In genomic region chr5:104434835-104435301, GRCm38 (mm10) we compare ENCODE assay signal across 9 mouse cellular contexts. TPM values are rescaled to one million over a fixed set of nuclear protein-coding genes. Genes with fewer than 3 reads are reported as not detected.
DNase-seq lines count a peak whose midpoint lies in the region; ATAC-seq and TF ChIP-seq lines count a peak whose summit lies in the region.
"Had no signal": no experiment of that assay in that cellular context is flagged by ENCODE, and none has a peak within 500 bp of the region (broad histone marks: within the 10 kb centered on the region; RNA-seq: fewer than 3 reads in every experiment).

Spp1 (plus strand) TSS chr5:104435118.

- peak within 1 kb of the TSS in 1 of 3 experiments; percentile 42 for H3K4me3 ChIP-seq in CH12.LX (replicated peaks in 1 of 3; ENCODE audit: low read depth in 2 of 3, low read length in 2 of 3, poor library complexity in 1 of 3)
- no peak within 1 kb of the TSS for H3K4me3 ChIP-seq in embryonic facial prominence, embryonic 14.5 days (ENCODE audit: low read depth, low read length)
- H3K4me3 ChIP-seq in limb, embryonic 14.5 days (replicated peaks; ENCODE audit: low read length): no peak within 1 kb of the TSS
- no peak within 1 kb of the TSS for H3K4me3 ChIP-seq in heart, embryonic 10.5 days
- no peak within 1 kb of the TSS for H3K4me3 ChIP-seq in gastrocnemius, adult 2 months
- H3K4me3 ChIP-seq: lung, embryonic 15.5 days had no signal

- DNase-seq in frontal cortex, adult 2 months (ENCODE audit: extremely low spot score in 1 of 2, low spot score in 1 of 2): no peak
- no peak for DNase-seq in frontal cortex, postnatal 10 days (ENCODE audit: low spot score in 2 of 2)
- DNase-seq in CH12.LX (ENCODE audit: extremely low read depth): peak; percentile 77
- no peak for DNase-seq in embryonic facial prominence, embryonic 14.5 days (ENCODE audit: low spot score)
- DNase-seq in limb, embryonic 14.5 days (ENCODE audit: low spot score): no peak
- no peak for DNase-seq in heart, embryonic 10.5 days (ENCODE audit: low spot score)
- DNase-seq in gastrocnemius, postnatal 10 days: no peak
- DNase-seq in gastrocnemius, adult 2 months: no peak

- ATAC-seq in embryonic facial prominence, embryonic 14.5 days (ENCODE audit: low read depth): no peak
- no peak for ATAC-seq in limb, embryonic 14.5 days (ENCODE audit: low FRiP score, low read depth)

- 58% methylated on average over 7 of the region's 7 CpGs for WGBS in embryonic facial prominence, embryonic 14.5 days
- 60% methylated on average over 7 of the region's 7 CpGs for WGBS in limb, embryonic 14.5 days
- 63% methylated on average over 7 of the region's 7 CpGs for WGBS in heart, embryonic 10.5 days

- dilution Hi-C loops in CH12.LX (cut with MboI; ENCODE audit: extremely low pct_ligation_motif_present, extremely low pct_unique_long_range_greater_than_20kb, low sequenced_read_pairs): no loop called here

- H3K9me3 ChIP-seq in CH12.LX (replicated peaks; ENCODE audit: low read length): no peaks in the 10 kb centered on the region
- H3K9me3 ChIP-seq in embryonic facial prominence, embryonic 14.5 days (ENCODE audit: control insufficient read depth, low read length): no peaks in the 10 kb centered on the region
- no peaks in the 10 kb centered on the region for H3K9me3 ChIP-seq in limb, embryonic 14.5 days (ENCODE audit: control insufficient read depth, low read length)
- H3K9me3 ChIP-seq in heart, embryonic 10.5 days: no peaks in the 10 kb centered on the region
- H3K9me3 ChIP-seq: lung, embryonic 15.5 days had no signal

- peaks cover 0 to 7% of the 10 kb centered on the region in 2 experiments for H3K36me3 ChIP-seq in CH12.LX (replicated peaks in 1 of 2; ENCODE audit: control insufficient read depth in 1 of 2, insufficient read depth in 1 of 2, low read length in 1 of 2)
- no peaks in the 10 kb centered on the region for H3K36me3 ChIP-seq in embryonic facial prominence, embryonic 14.5 days (ENCODE audit: control insufficient read depth, insufficient read depth, low read length)
- H3K36me3 ChIP-seq in limb, embryonic 14.5 days (ENCODE audit: control insufficient read depth, insufficient read depth, low read length): no peaks in the 10 kb centered on the region
- no peaks in the 10 kb centered on the region for H3K36me3 ChIP-seq in heart, embryonic 10.5 days
- H3K36me3 ChIP-seq: lung, embryonic 15.5 days had no signal

- in situ Hi-C loops in CH12.LX (cut with MboI; ENCODE audit: low pct_ligation_motif_present, low pct_unique_long_range_greater_than_20kb, low sequenced_read_pairs): loop anchor here (25.0 kb wide), 1 partner anchor 223 kb away; the partner anchor contains the start of gene Dmp1

- no peaks in the 10 kb centered on the region for H3K79me2 ChIP-seq in CH12.LX (replicated peaks; ENCODE audit: control insufficient read depth, extremely low read depth, insufficient read depth, poor library complexity, severe bottlenecking)

- intact Hi-C loops in gastrocnemius, adult 2 months (cut with DNase I): no loop called here

- no peak for TF ChIP-seq RAD21 in CH12.LX (IDR thresholded peaks at IDR 0.05; ENCODE audit: low read depth, low read length)

- H3K4me2 ChIP-seq in CH12.LX (ENCODE audit: insufficient read depth, low read depth, poor library complexity, severe bottlenecking): peak within 1 kb of the TSS; percentile 40; the same call in 1 of the 2 replicates
- no peak within 1 kb of the TSS for H3K4me2 ChIP-seq in embryonic facial prominence, embryonic 14.5 days (ENCODE audit: low read depth, low read length)
- no peak within 1 kb of the TSS for H3K4me2 ChIP-seq in limb, embryonic 14.5 days (replicated peaks; ENCODE audit: low read depth, low read length, severe bottlenecking)
- H3K4me2 ChIP-seq: lung, embryonic 15.5 days had no signal

- peaks cover 3 to 17% of the 10 kb centered on the region in 2 experiments; a peak in 3 of 4 replicates for H3K4me1 ChIP-seq in CH12.LX (ENCODE audit: control insufficient read depth in 1 of 2, insufficient read depth in 2 of 2)
- no peaks in the 10 kb centered on the region for H3K4me1 ChIP-seq in embryonic facial prominence, embryonic 14.5 days (ENCODE audit: control insufficient read depth, insufficient read depth, low read length)
- H3K4me1 ChIP-seq in limb, embryonic 14.5 days (ENCODE audit: control insufficient read depth, insufficient read depth, low read length): no peaks in the 10 kb centered on the region
- no peaks in the 10 kb centered on the region for H3K4me1 ChIP-seq in heart, embryonic 10.5 days
- H3K4me1 ChIP-seq: lung, embryonic 15.5 days had no signal

- peak; percentile 38; the same call in 1 of the 2 replicates for TF ChIP-seq POLR2A in CH12.LX (IDR thresholded peaks at IDR 0.05; ENCODE audit: low read depth, low read length)
- no peak for TF ChIP-seq POLR2A in limb, embryonic 14.5 days (IDR thresholded peaks at IDR 0.05; ENCODE audit: borderline replicate concordance, extremely low read depth, insufficient read depth, insufficient read length)

- no peak within 1 kb of the TSS for H3K27ac ChIP-seq in CH12.LX (ENCODE audit: insufficient read depth, low read depth)
- H3K27ac ChIP-seq in embryonic facial prominence, embryonic 14.5 days (replicated peaks; ENCODE audit: low read depth, low read length): no peak within 1 kb of the TSS
- H3K27ac ChIP-seq in limb, embryonic 14.5 days (replicated peaks; ENCODE audit: low read depth, low read length): no peak within 1 kb of the TSS
- H3K27ac ChIP-seq in heart, embryonic 10.5 days: no peak within 1 kb of the TSS
- no peak within 1 kb of the TSS for H3K27ac ChIP-seq in gastrocnemius, adult 2 months
- H3K27ac ChIP-seq: lung, embryonic 15.5 days had no signal

- no peak within 1 kb of the TSS for H3K9ac ChIP-seq in CH12.LX (ENCODE audit: insufficient read depth, low read depth)
- no peak within 1 kb of the TSS for H3K9ac ChIP-seq in embryonic facial prominence, embryonic 14.5 days (ENCODE audit: low read depth, low read length)
- no peak within 1 kb of the TSS for H3K9ac ChIP-seq in limb, embryonic 14.5 days (ENCODE audit: low read depth, low read length, severe bottlenecking)
- H3K9ac ChIP-seq: lung, embryonic 15.5 days had no signal

- TF ChIP-seq EP300 in CH12.LX (IDR thresholded peaks at IDR 0.05; ENCODE audit: low read length): no peak; the same call in 1 of the 2 replicates

- H3K27me3 ChIP-seq in CH12.LX (replicated peaks): no peaks in the 10 kb centered on the region
- peaks cover 3% of the 10 kb centered on the region; the same call in 1 of the 2 replicates for H3K27me3 ChIP-seq in embryonic facial prominence, embryonic 14.5 days (replicated peaks; ENCODE audit: control insufficient read depth, insufficient read depth, low read length)
- no peaks in the 10 kb centered on the region for H3K27me3 ChIP-seq in limb, embryonic 14.5 days (ENCODE audit: control insufficient read depth, insufficient read depth, low read length)
- no peaks in the 10 kb centered on the region for H3K27me3 ChIP-seq in heart, embryonic 10.5 days (ENCODE audit: insufficient read depth, poor library complexity, severe bottlenecking)
- H3K27me3 ChIP-seq: lung, embryonic 15.5 days had no signal

- no peak for TF ChIP-seq CTCF in CH12.LX (conservative IDR thresholded peaks at IDR 0.05 in 1 of 2, IDR thresholded peaks at IDR 0.05 in 1 of 2; ENCODE audit: low read depth in 2 of 2, low read length in 2 of 2)
- TF ChIP-seq CTCF in gastrocnemius, adult 2 months (IDR thresholded peaks at IDR 0.05): no peak

TF ChIP-seq in CH12.LX, 34 proteins besides CTCF, POLR2A, EP300 and RAD21:
- TF ChIP-seq CHD2 (IDR thresholded peaks at IDR 0.05; ENCODE audit: low read length): no peak
- no peak for TF ChIP-seq E2F4 (IDR thresholded peaks at IDR 0.05; ENCODE audit: insufficient replicate concordance, low read depth, low read length)
- TF ChIP-seq ZNF384 (IDR thresholded peaks at IDR 0.05; ENCODE audit: low read depth, low read length): peak; percentile 89
- 0 out of 2 replicates have a peak, but pooled peaks have one; percentile 24 for TF ChIP-seq SIN3A (IDR thresholded peaks at IDR 0.05; ENCODE audit: low read length)
- 0 out of 2 replicates have a peak, but pooled peaks have one; percentile 36 for TF ChIP-seq ELF1 (IDR thresholded peaks at IDR 0.05; ENCODE audit: low read depth, low read length)
- TF ChIP-seq NELFE (IDR thresholded peaks at IDR 0.05; ENCODE audit: low read depth, low read length): no peak
- TF ChIP-seq MAFK (IDR thresholded peaks at IDR 0.05; ENCODE audit: insufficient replicate concordance, low read length): 0 out of 2 replicates have a peak, but pooled peaks have one; percentile 2
- TF ChIP-seq TBP (conservative IDR thresholded peaks at IDR 0.05; ENCODE audit: low read depth, low read length): 0 out of 2 replicates have a peak, but pooled peaks have one; percentile 15

RNA-seq across cellular contexts. Expression of gene Spp1, which starts in this region (rescaled TPM):
- 44.8 and 46.2 TPM in 2 replicates for polyA plus RNA-seq in frontal cortex, adult 2 months (2012; rRNA removed)
- 1.9 and 2.1 TPM in 2 replicates for total RNA-seq in CH12.LX (2012; rRNA removed)
- 25.7 and 27.0 TPM in 2 replicates for total RNA-seq in CH12.LX (2014; rRNA removed)
- 10.2 and 10.4 TPM in 2 replicates for polyA plus RNA-seq in CH12.LX (2012; ENCODE audit: insufficient read length, low read depth)
- 310 and 610 TPM in 2 replicates for polyA plus RNA-seq in embryonic facial prominence, embryonic 14.5 days (2014; fragmentation: Nextera tagmentation; extraction: Ambion mirVana)
- polyA plus RNA-seq in limb, embryonic 14.5 days (2012; rRNA removed): 78.3 and 102 TPM in 2 replicates
- polyA plus RNA-seq in limb, embryonic 14.5 days (2014; fragmentation: Nextera tagmentation; extraction: Ambion mirVana): 132 and 195 TPM in 2 replicates
- 2.1 and 2.2 TPM in 2 replicates for polyA plus RNA-seq in heart, embryonic 10.5 days (2016; fragmentation: Nextera tagmentation; extraction: Ambion mirVana)
- total RNA-seq in gastrocnemius, postnatal 10 days (2021): 100 to 1,000 TPM in 1 of 2 experiments, 1 to 10 TPM in 1; 1.9 to 242 TPM
- 1 to 10 TPM; 2.1 TPM for total RNA-seq in gastrocnemius, adult 2 months (2021)
